Mouse (Mus musculus) central nervous system, embryonic 18 days (tissue): ENCODE results near the gene Ntsr2. TPM values are rescaled to one million over a fixed set of nuclear protein-coding genes. Genes with fewer than 3 reads are reported as not detected.

Experiments
- polyA plus RNA-seq: library from polyadenylated mRNA; depleted of rRNA; stranded (reverse); fragments of >200 nt; gene quantifications from 2 replicates; pipeline ENCODE4 v1.2.3, GENCODE M21; 2012; rRNA removed

Ntsr2 gene
- polyA plus RNA-seq, result 10.6 and 11.7 TPM in 2 replicates

GRCm38 (mm10) chr12:16653332-16654093, at the start of gene Ntsr2:
Gene Ntsr2, plus strand, starts transcription at chr12:16653382.

DNA sequence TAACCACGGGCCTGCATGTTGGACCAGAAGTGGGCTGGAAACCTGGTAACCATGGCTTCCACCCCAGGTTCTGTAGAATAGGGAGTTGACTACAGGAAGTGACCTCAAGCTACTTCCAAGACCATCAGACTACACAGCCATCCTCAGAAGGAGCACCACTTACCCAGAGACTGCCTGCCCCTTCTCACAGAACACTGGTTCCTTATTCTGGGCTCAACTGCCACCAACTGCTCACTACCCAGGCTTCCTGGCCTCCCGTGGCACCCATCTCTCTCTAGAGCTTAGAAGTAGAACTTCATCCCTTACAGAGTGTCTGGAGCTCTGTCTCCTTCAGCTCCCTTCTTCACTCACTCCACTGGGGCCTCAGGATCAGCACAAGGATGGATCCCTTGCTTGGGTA, 42.2 kb upstream of the Ntsr2 start, which contains the start of gene Lpin1:
TSS of gene Lpin1 (minus strand) at position 31 of the 400 bp plus-strand sequence.

Other genes with a start within 250 kb of the Ntsr2 start
- gene Lpin1, start 42.4 kb upstream of the Ntsr2 start, polyA plus RNA-seq, result 20.2 and 22.8 TPM in 2 replicates
- gene Greb1, start 147.5 kb downstream of the Ntsr2 start, polyA plus RNA-seq, result 0.84 and 0.94 TPM in 2 replicates
- 29.1 and 34.3 TPM in 2 replicates for gene E2f6, start 157.6 kb downstream of the Ntsr2 start, polyA plus RNA-seq
- gene Rock2, start 241.5 kb downstream of the Ntsr2 start, polyA plus RNA-seq, result 18.9 and 20.3 TPM in 2 replicates